Mouse (Mus musculus) heart, adult 18-20 months (tissue): Measurements from ENCODE around the gene Slc10a3. TPM values are rescaled to one million over a fixed set of nuclear protein-coding genes. Genes with fewer than 3 reads are reported as not detected.

Experiments
- total RNA-seq, 2 experiments: library from RNA; stranded (reverse); gene quantifications; 2 replicates each; pipeline ENCODE4 v1.2.3; 2021

The Slc10a3 gene
- total RNA-seq, 2 experiments from 2014 or later = 4.5 to 5.1 TPM

Other genes with a start within 250 kb of the Slc10a3 start
- gene Opn1mw, start 245.9 kb downstream of the Slc10a3 start, total RNA-seq = not detected
- 10 to 100 TPM; 25.7 to 30.4 TPM for gene Mecp2, start 238.0 kb downstream of the Slc10a3 start, total RNA-seq
- not detected for gene Tex28, start 205.5 kb downstream of the Slc10a3 start, total RNA-seq
- gene Tktl1, start 196.1 kb downstream of the Slc10a3 start, total RNA-seq = not detected
- gene Flna, start 123.5 kb downstream of the Slc10a3 start, total RNA-seq = 10 to 100 TPM; 85.9 to 91.8 TPM
- 10 to 100 TPM; 31.0 to 35.2 TPM for gene Emd, start 118.7 kb downstream of the Slc10a3 start, total RNA-seq
- 100 to 1,000 TPM; 240 to 275 TPM for gene Rpl10, start 102.5 kb downstream of the Slc10a3 start, total RNA-seq
- gene Taz, start 91.4 kb downstream of the Slc10a3 start, total RNA-seq = 10 to 100 TPM; 45.4 to 47.6 TPM
- 10 to 100 TPM; 17.7 to 23.5 TPM for gene Dnase1l1, start 91.0 kb downstream of the Slc10a3 start, total RNA-seq
- gene Atp6ap1, start 76.3 kb downstream of the Slc10a3 start, total RNA-seq = 100 to 1,000 TPM; 130 to 139 TPM
- 10 to 100 TPM; 50.9 to 66.5 TPM for gene Gdi1, start 68.4 kb downstream of the Slc10a3 start, total RNA-seq
- gene Fam50a, start 60.3 kb downstream of the Slc10a3 start, total RNA-seq = 10 to 100 TPM; 23.9 to 27.7 TPM
- gene Plxna3, start 44.3 kb downstream of the Slc10a3 start, total RNA-seq = under 1 TPM; 0.40 to 0.93 TPM
- gene Lage3, start 19.7 kb downstream of the Slc10a3 start, total RNA-seq = 10 to 100 TPM; 26.8 to 29.0 TPM
- gene Ubl4a, start 131 bp downstream of the Slc10a3 start, total RNA-seq = 10 to 100 TPM; 76.0 to 77.9 TPM
- gene Fam3a, start 19.9 kb upstream of the Slc10a3 start, total RNA-seq = 10 to 100 TPM; 19.2 to 20.7 TPM
- 10 to 100 TPM; 44.7 to 51.0 TPM for gene Ikbkg, start 19.9 kb upstream of the Slc10a3 start, total RNA-seq
- 10 to 100 TPM in 1 of 2 experiments, 1 to 10 TPM in 1; 5.8 to 10.6 TPM for gene G6pdx, start 55.8 kb upstream of the Slc10a3 start, total RNA-seq
- gene Gm6880, start 108.0 kb upstream of the Slc10a3 start, total RNA-seq = not detected
- gene Olfr1326-ps1, start 201.5 kb upstream of the Slc10a3 start, total RNA-seq = not detected
- gene Olfr1325, start 219.3 kb upstream of the Slc10a3 start, total RNA-seq = not detected